ENCODE assay signal across 8 mouse cellular contexts in genomic region chr5:74535240-74536021, GRCm38 (mm10). TPM values are rescaled to one million over a fixed set of nuclear protein-coding genes. Genes with fewer than 3 reads are reported as not detected.
DNase-seq lines count a peak whose midpoint lies in the region; ATAC-seq and TF ChIP-seq lines count a peak whose summit lies in the region.

Gene Fip1l1, plus strand, starts transcription at chr5:74535449.

- TF ChIP-seq RAD21 in MEL (IDR thresholded peaks at IDR 0.05; ENCODE audit: low read depth, low read length), result no peak

- peak within 1 kb of the TSS; percentile 61 to 87 for H3K4me3 ChIP-seq in MEL (ENCODE audit: control insufficient read depth in 1 of 2, insufficient read depth in 1 of 2, low read depth in 2 of 2, low read length in 2 of 2)
- H3K4me3 ChIP-seq in cerebellum, adult 2 months (replicated peaks; ENCODE audit: insufficient read depth, low read depth, low read length), result peak within 1 kb of the TSS; percentile 85
- H3K4me3 ChIP-seq in lung, embryonic 16.5 days (ENCODE audit: low read length), result peak within 1 kb of the TSS; percentile 70

- TF ChIP-seq CTCF in MEL (IDR thresholded peaks at IDR 0.05 in 2 of 3, conservative IDR thresholded peaks at IDR 0.05 in 1 of 3; ENCODE audit: control insufficient read depth in 1 of 3, insufficient read depth in 1 of 3, low read depth in 2 of 3, low read length in 3 of 3, poor library complexity in 1 of 3, severe bottlenecking in 1 of 3), result no peak
- TF ChIP-seq CTCF in cerebellum, adult 2 months (IDR thresholded peaks at IDR 0.05; ENCODE audit: borderline replicate concordance, insufficient read depth, low read depth, low read length), result no peak

- H3K36me3 ChIP-seq in MEL (ENCODE audit: control insufficient read depth in 1 of 2, insufficient read depth in 2 of 2, low read length in 2 of 2), result peaks cover 21 to 33% of the 10 kb centered on the region in 2 experiments
- H3K36me3 ChIP-seq in lung, embryonic 16.5 days (ENCODE audit: control insufficient read depth, insufficient read depth, low read length), result peaks cover 7% of the 10 kb centered on the region; the same call in 1 of the 2 replicates

- no peaks in the 10 kb centered on the region for H3K27me3 ChIP-seq in MEL (ENCODE audit: control insufficient read depth in 1 of 2, insufficient read depth in 2 of 2, low read length in 2 of 2)
- no peaks in the 10 kb centered on the region for H3K27me3 ChIP-seq in cerebellum, adult 2 months (ENCODE audit: control insufficient read depth, insufficient read depth, low read length)
- H3K27me3 ChIP-seq in lung, embryonic 16.5 days (ENCODE audit: control insufficient read depth, insufficient read depth, low read depth, low read length), result no peaks in the 10 kb centered on the region

- peak within 1 kb of the TSS; percentile 60 for H3K4me2 ChIP-seq in lung, embryonic 16.5 days (ENCODE audit: low read depth, low read length)

- peak; percentile 96 for DNase-seq in MEL (ENCODE audit: low read depth, low spot score)
- DNase-seq in cerebellum, adult 2 months, result peak; percentile 92 to 94
- DNase-seq in forelimb bud, embryonic 11.5 days (ENCODE audit: low read depth, low spot score), result peak; percentile 97
- peak; percentile 63 for DNase-seq in layer of hippocampus, adult 9-10 months (ENCODE audit: low spot score)
- peak; percentile 81 for DNase-seq in ovary, postnatal 10 days (ENCODE audit: low spot score)
- DNase-seq in thymus, postnatal 10 days (ENCODE audit: low spot score in 2 of 2), result peak; percentile 88 to 95

- H3K4me1 ChIP-seq in MEL (ENCODE audit: control insufficient read depth in 1 of 2, insufficient read depth in 2 of 2, low read length in 2 of 2), result peaks cover 8 to 26% of the 10 kb centered on the region in 2 experiments
- H3K4me1 ChIP-seq in cerebellum, adult 2 months (ENCODE audit: control insufficient read depth, insufficient read depth, low read length), result peaks cover 10% of the 10 kb centered on the region
- H3K4me1 ChIP-seq in lung, embryonic 16.5 days (replicated peaks; ENCODE audit: control insufficient read depth, insufficient read depth, low read length), result peaks cover 16% of the 10 kb centered on the region

- no peaks in the 10 kb centered on the region for H3K9me3 ChIP-seq in MEL (replicated peaks; ENCODE audit: insufficient read depth, low read length)
- no peaks in the 10 kb centered on the region for H3K9me3 ChIP-seq in lung, embryonic 16.5 days (ENCODE audit: control insufficient read depth, low read length)

- peak within 1 kb of the TSS; percentile 92 for H3K9ac ChIP-seq in MEL (ENCODE audit: control insufficient read depth, low read depth, low read length, poor library complexity, severe bottlenecking)
- peak within 1 kb of the TSS; percentile 80 for H3K9ac ChIP-seq in lung, embryonic 16.5 days (ENCODE audit: low read length)

- peak; percentile 60 to 74 for ATAC-seq in hematopoietic stem cell, adult 5-6 weeks (replicated peaks in 1 of 2; ENCODE audit: insufficient read depth in 1 of 2, low FRiP score in 2 of 2, low TSS enrichment in 1 of 2, low read depth in 1 of 2, poor library complexity in 2 of 2, severe bottlenecking in 2 of 2)
- ATAC-seq in lung, embryonic 16.5 days (ENCODE audit: low read depth), result peak; percentile 89

- H3K79me2 ChIP-seq in MEL (ENCODE audit: control insufficient read depth, insufficient read depth, low read length, poor library complexity), result peaks cover 45% of the 10 kb centered on the region

- peak within 1 kb of the TSS; percentile 83 for H3K27ac ChIP-seq in MEL (ENCODE audit: control insufficient read depth, low read depth, low read length)
- peak within 1 kb of the TSS; percentile 81 for H3K27ac ChIP-seq in cerebellum, adult 2 months (ENCODE audit: insufficient read depth, low read length)
- H3K27ac ChIP-seq in lung, embryonic 16.5 days (ENCODE audit: low read length), result peak within 1 kb of the TSS; percentile 91

- TF ChIP-seq EP300 in MEL (IDR thresholded peaks at IDR 0.05; ENCODE audit: low read depth in 1 of 2, low read length in 2 of 2), result no peak

- WGBS in cerebellum, adult 2 months, result under 1% methylated on average over 73 of the region's 73 CpGs
- WGBS in lung, embryonic 16.5 days, result 0% methylated on average over 71 of the region's 73 CpGs

- peak; percentile 93 to 95 for TF ChIP-seq POLR2A in MEL (IDR thresholded peaks at IDR 0.05; ENCODE audit: control insufficient read depth in 1 of 2, insufficient read depth in 1 of 2, low read depth in 1 of 2, low read length in 2 of 2, poor library complexity in 1 of 2)
- peak; percentile 78; the same call in 1 of the 2 replicates for TF ChIP-seq POLR2A in cerebellum, adult 2 months (IDR thresholded peaks at IDR 0.05; ENCODE audit: borderline replicate concordance, insufficient read depth, low read length)

TF ChIP-seq in MEL, 35 proteins besides CTCF, POLR2A, EP300 and RAD21:
- no peak for TF ChIP-seq ZNF384 (IDR thresholded peaks at IDR 0.05; ENCODE audit: low read depth, low read length)
- TF ChIP-seq CHD2 (IDR thresholded peaks at IDR 0.05; ENCODE audit: low read length), result no peak
- TF ChIP-seq NELFE (IDR thresholded peaks at IDR 0.05; ENCODE audit: low read depth, low read length), result peak; percentile 92
- TF ChIP-seq ZMIZ1 (IDR thresholded peaks at IDR 0.05; ENCODE audit: low read depth, low read length), result peak; percentile 88
- TF ChIP-seq NRF1 (IDR thresholded peaks at IDR 0.05; ENCODE audit: insufficient read depth, low read depth, low read length, poor library complexity, severe bottlenecking), result peak; percentile 95
- TF ChIP-seq POLR2AphosphoS2 (IDR thresholded peaks at IDR 0.05; ENCODE audit: low read length), result peak; percentile 86
- TF ChIP-seq ETS1 (IDR thresholded peaks at IDR 0.05; ENCODE audit: low read depth, low read length), result peak; percentile 12; the same call in 1 of the 2 replicates
- TF ChIP-seq MAFK (IDR thresholded peaks at IDR 0.05; ENCODE audit: borderline replicate concordance, low read depth, low read length), result no peak
- TF ChIP-seq HCFC1 (IDR thresholded peaks at IDR 0.05; ENCODE audit: low read depth, low read length), result peak; percentile 72
- TF ChIP-seq TBP (IDR thresholded peaks at IDR 0.05; ENCODE audit: low read depth, low read length), result peak; percentile 57; the same call in 1 of the 2 replicates
- 0 out of 2 replicates have a peak, but pooled peaks have one; percentile 31 for TF ChIP-seq TCF12 (IDR thresholded peaks at IDR 0.05; ENCODE audit: low read depth, low read length)
- TF ChIP-seq ELF1 (IDR thresholded peaks at IDR 0.05; ENCODE audit: low read depth, low read length), result peak; percentile 55
- TF ChIP-seq SIN3A (IDR thresholded peaks at IDR 0.05; ENCODE audit: low read length), result peak; percentile 73
- no peak for TF ChIP-seq GABPA (IDR thresholded peaks at IDR 0.05; ENCODE audit: low read depth, low read length)
- no peak for TF ChIP-seq BHLHE40 (IDR thresholded peaks at IDR 0.05; ENCODE audit: borderline replicate concordance, low read depth, low read length)
- TF ChIP-seq E2F4 (IDR thresholded peaks at IDR 0.05; ENCODE audit: borderline replicate concordance, low read depth, low read length), result no peak
- peak; percentile 14; the same call in 1 of the 2 replicates for TF ChIP-seq MXI1 (IDR thresholded peaks at IDR 0.05; ENCODE audit: low read depth, low read length)
- TF ChIP-seq USF1 (IDR thresholded peaks at IDR 0.05; ENCODE audit: low read depth, low read length), result 0 out of 2 replicates have a peak, but pooled peaks have one; percentile 14

RNA-seq across cellular contexts. Expression of gene Fip1l1, which starts in this region (rescaled TPM):
- total RNA-seq in MEL (2012; rRNA removed), result 68.3 and 70.6 TPM in 2 replicates
- 100 to 1,000 TPM in 1 of 2 experiments, 10 to 100 TPM in 1; 40.4 to 113 TPM for polyA plus RNA-seq in MEL (2012; ENCODE audit: insufficient read depth in 1 of 2, insufficient read length in 2 of 2, low read depth in 1 of 2, low replicate concordance in 2 of 2, missing spikeins in 1 of 2)
- 61.1 and 62.9 TPM in 2 replicates for polyA plus RNA-seq in cerebellum, adult 2 months (2012; rRNA removed)
- 134 and 194 TPM in 2 replicates for total RNA-seq in hematopoietic stem cell, adult 5-6 weeks (2017)
- polyA plus RNA-seq in lung, embryonic 16.5 days (2015; fragmentation: Nextera tagmentation; extraction: Ambion mirVana), result 76.9 and 82.8 TPM in 2 replicates

Comparison
In these comparisons a context has a peak if more than half of its experiments do, and no peak if none do; other contexts are left out.
1. Peak in every context shown above with its lines: DNase-seq, ATAC-seq, H3K4me3 ChIP-seq and H3K27ac ChIP-seq.